Mouse (Mus musculus) heart, embryonic 16.5 days (tissue): ENCODE results near the gene Sun5. TPM values are rescaled to one million over a fixed set of nuclear protein-coding genes. Genes with fewer than 3 reads are reported as not detected.
"Not testable (repeated sequence)": the region's sequence is repeated elsewhere in the genome, so short reads cannot be mapped to it uniquely, and the experiment has no call there.

Experiments
- ATAC-seq: fragments of 200-750 bp; cut with Nextera tagmentation; replicated peaks from 2 replicates; pipeline ENCODE4 v1.8.0; 2017; ENCODE audit warnings: moderate number of reproducible peaks; ENCODE audit not compliant: insufficient read depth, low FRiP score; ENCODE audit errors: extremely low read depth
- H3K27ac ChIP-seq: fragments of 300-500 bp; sonication (generic); 2 replicates; pipeline ENCODE4 v1.5.1; 2014; ENCODE audit warnings: mild to moderate bottlenecking, low read length, control low read depth, moderate library complexity
- H3K27me3 ChIP-seq: fragments of 300-500 bp; sonication (generic); 2 replicates; pipeline ENCODE4 v1.6.1; 2014; ENCODE audit warnings: low read length, mixed read lengths; ENCODE audit not compliant: control insufficient read depth, insufficient read depth
- H3K36me3 ChIP-seq: fragments of 300-500 bp; sonication (generic); 2 replicates; pipeline ENCODE4 v1.6.1; 2014; ENCODE audit not compliant: control insufficient read depth, insufficient read depth
- H3K4me1 ChIP-seq: fragments of 300-500 bp; sonication (generic); 2 replicates; pipeline ENCODE4 v1.6.1; 2014; ENCODE audit warnings: low read length, mixed read lengths; ENCODE audit not compliant: control insufficient read depth, insufficient read depth
- H3K4me2 ChIP-seq: fragments of 300-500 bp; sonication (generic); 2 replicates; pipeline ENCODE4 v1.6.1; 2014; ENCODE audit warnings: low read depth, mild to moderate bottlenecking, control low read depth, low read length
- H3K4me3 ChIP-seq: fragments of 300-500 bp; sonication (generic); 2 replicates; pipeline ENCODE4 v1.5.1; 2014; ENCODE audit warnings: mild to moderate bottlenecking, control low read depth, low read length
- H3K9ac ChIP-seq: fragments of 300-500 bp; sonication (generic); 2 replicates; pipeline ENCODE4 v1.6.1; 2014; ENCODE audit warnings: low read length, control low read depth
- H3K9me3 ChIP-seq: fragments of 300-500 bp; sonication (generic); replicated peaks from 2 replicates; pipeline ENCODE4 v1.6.1; 2016; ENCODE audit warnings: low read length; ENCODE audit not compliant: control insufficient read depth
- WGBS: fragments of 180-500 bp; shearing (Covaris S2); extraction: QIAGEN DNeasy Blood & Tissue Kit; methylation state at CpG from one replicate; pipeline ENCODE4 v1.1.7; 2014; 5-methylcytosine and 5-hydroxymethylcytosine counted together
- polyA plus RNA-seq: library from polyadenylated mRNA; unstranded; fragments of >200 nt; fragmentation: Nextera tagmentation; extraction: Ambion mirVana; gene quantifications from 2 replicates; pipeline ENCODE4 v1.2.1, GENCODE M21; 2015

Gene Sun5
- polyA plus RNA-seq, 1 experiment from 2014 or later: not detected

- 79% methylated on average over 7 of the region's 7 CpGs for WGBS
- no peak for ATAC-seq
- Histone ChIP-seq H3K36me3 (no peaks in the 10 kb centered on the region), H3K4me1 (no peaks in the 10 kb centered on the region), H3K27ac (no peak overlapping the region), H3K27me3 (no peaks in the 10 kb centered on the region), H3K9ac (no peak overlapping the region), H3K4me2 (no peak overlapping the region), H3K9me3 (no peaks in the 10 kb centered on the region), H3K4me3 (no peak overlapping the region)
Measured at GRCm38 (mm10) chr2:153828704-153829103, 42.2 kb downstream of the Sun5 start.

- no peak overlapping the region for H3K27ac ChIP-seq
- H3K9ac ChIP-seq: no peak overlapping the region
- H3K36me3 ChIP-seq: no peaks in the 10 kb centered on the region
- H3K4me2 ChIP-seq: no peak overlapping the region
- H3K9me3 ChIP-seq: no peaks in the 10 kb centered on the region
- ATAC-seq: no peak
- no peak overlapping the region for H3K4me3 ChIP-seq
- H3K4me1 ChIP-seq: no peaks in the 10 kb centered on the region
- no peaks in the 10 kb centered on the region for H3K27me3 ChIP-seq
- WGBS: 73% methylated on average over 8 of the region's 8 CpGs
Measured at GRCm38 (mm10) chr2:153827171-153827830, 43.6 kb downstream of the Sun5 start.

GRCm38 (mm10) chr2:153825900-153826299, 45.0 kb downstream of the Sun5 start:
- H3K4me3 ChIP-seq, H3K4me1 ChIP-seq: not testable (repeated sequence)

GRCm38 (mm10) chr2:153824593-153824992, 46.3 kb downstream of the Sun5 start:
- Histone ChIP-seq H3K9ac (no peak overlapping the region), H3K4me1 (no peaks in the 10 kb centered on the region), H3K9me3 (no peaks in the 10 kb centered on the region), H3K36me3 (no peaks in the 10 kb centered on the region), H3K4me2 (no peak overlapping the region), H3K27ac (no peak overlapping the region), H3K4me3 (no peak overlapping the region), H3K27me3 (no peaks in the 10 kb centered on the region)
- 53% methylated on average over 6 of the region's 6 CpGs for WGBS
- ATAC-seq: peak; percentile 60; the same call in 1 of the 2 replicates

More at GRCm38 (mm10) chr2:153825900-153826299, 45.0 kb downstream of the Sun5 start:
- H3K9me3 ChIP-seq, ATAC-seq, H3K9ac ChIP-seq, H3K4me2 ChIP-seq, H3K36me3 ChIP-seq, H3K27ac ChIP-seq, H3K27me3 ChIP-seq: not testable (repeated sequence)
- WGBS: 53% methylated on average over 32 of the region's 32 CpGs

- 72% methylated on average over 2 of the region's 2 CpGs for WGBS
- Histone ChIP-seq H3K27me3 (no peaks in the 10 kb centered on the region), H3K4me3 (no peak overlapping the region), H3K4me2 (no peak overlapping the region), H3K27ac (no peak overlapping the region), H3K9ac (no peak overlapping the region), H3K4me1 (no peaks in the 10 kb centered on the region), H3K36me3 (no peaks in the 10 kb centered on the region), H3K9me3 (no peaks in the 10 kb centered on the region)
- ATAC-seq: no peak
Measured at GRCm38 (mm10) chr2:153822005-153822543, 48.8 kb downstream of the Sun5 start.

- WGBS: 28% methylated on average over 3 of the region's 3 CpGs
- no peaks in the 10 kb centered on the region for H3K27me3 ChIP-seq
- no peak overlapping the region for H3K27ac ChIP-seq
- H3K4me3 ChIP-seq: no peak overlapping the region
- no peak overlapping the region for H3K4me2 ChIP-seq
- no peak overlapping the region for H3K9ac ChIP-seq
- 0 out of 2 replicates have a peak, but pooled peaks have one; percentile 39 for ATAC-seq
- no peaks in the 10 kb centered on the region for H3K36me3 ChIP-seq
- no peaks in the 10 kb centered on the region for H3K9me3 ChIP-seq
- H3K4me1 ChIP-seq: peaks cover 8% of the 10 kb centered on the region
Measured at GRCm38 (mm10) chr2:153809921-153810320, 61.0 kb downstream of the Sun5 start.

- H3K4me2 ChIP-seq: no peak overlapping the region
- H3K27ac ChIP-seq: no peak overlapping the region
- WGBS: 69% methylated on average over 6 of the region's 6 CpGs
- no peak overlapping the region for H3K4me3 ChIP-seq
- no peaks in the 10 kb centered on the region for H3K27me3 ChIP-seq
- H3K9ac ChIP-seq: no peak overlapping the region
- no peak for ATAC-seq
- H3K4me1 ChIP-seq: peaks cover 8% of the 10 kb centered on the region
- no peaks in the 10 kb centered on the region for H3K9me3 ChIP-seq
- H3K36me3 ChIP-seq: no peaks in the 10 kb centered on the region
Measured at GRCm38 (mm10) chr2:153808841-153809240, 62.0 kb downstream of the Sun5 start.

GRCm38 (mm10) chr2:153808146-153808545, 62.7 kb downstream of the Sun5 start:
- no peaks in the 10 kb centered on the region for H3K36me3 ChIP-seq
- no peak overlapping the region for H3K4me2 ChIP-seq
- H3K27ac ChIP-seq: no peak overlapping the region
- no peaks in the 10 kb centered on the region for H3K9me3 ChIP-seq
- peaks cover 8% of the 10 kb centered on the region for H3K4me1 ChIP-seq
- no peak for ATAC-seq
- no peak overlapping the region for H3K9ac ChIP-seq
- WGBS: 81% methylated on average over 8 of the region's 8 CpGs
- no peak overlapping the region for H3K4me3 ChIP-seq
- no peaks in the 10 kb centered on the region for H3K27me3 ChIP-seq

- H3K9me3 ChIP-seq, H3K36me3 ChIP-seq, H3K4me1 ChIP-seq, H3K9ac ChIP-seq, ATAC-seq, H3K4me3 ChIP-seq, H3K27ac ChIP-seq, H3K27me3 ChIP-seq, H3K4me2 ChIP-seq: not testable (repeated sequence)
Measured at GRCm38 (mm10) chr2:153807464-153807863, 63.4 kb downstream of the Sun5 start.
